Comparison of ENCODE assay signal across 30 mouse cellular contexts in genomic region chr17:48012561-48012960, GRCm38 (mm10). TPM values are rescaled to one million over a fixed set of nuclear protein-coding genes. Genes with fewer than 3 reads are reported as not detected.
DNase-seq lines count a peak whose midpoint lies in the region; ATAC-seq and TF ChIP-seq lines count a peak whose summit lies in the region.
"Had no signal": no experiment of that assay in that cellular context is flagged by ENCODE, and none has a peak within 500 bp of the region (broad histone marks: within the 10 kb centered on the region; RNA-seq: fewer than 3 reads in every experiment).

No protein-coding gene starts in this region.

- no peaks in the 10 kb centered on the region for H3K36me3 ChIP-seq in forebrain, embryonic 14.5 days (ENCODE audit: control insufficient read depth, insufficient read depth, low read length)
- H3K36me3 ChIP-seq in forebrain, embryonic 11.5 days (ENCODE audit: control insufficient read depth, insufficient read depth, low read length): no peaks in the 10 kb centered on the region
- no peaks in the 10 kb centered on the region for H3K36me3 ChIP-seq in limb, embryonic 12.5 days
- H3K36me3 ChIP-seq in limb, embryonic 10.5 days: no peaks in the 10 kb centered on the region
- H3K36me3 ChIP-seq in midbrain, embryonic 10.5 days: no peaks in the 10 kb centered on the region
- H3K36me3 ChIP-seq in midbrain, embryonic 14.5 days (ENCODE audit: control insufficient read depth, insufficient read depth, low read length): no peaks in the 10 kb centered on the region
- H3K36me3 ChIP-seq in myocyte (ENCODE audit: control insufficient read depth, insufficient read depth): no peaks in the 10 kb centered on the region
- H3K36me3 ChIP-seq: embryonic facial prominence, embryonic 13.5 days; forebrain, embryonic 12.5 days; G1E; hindbrain, embryonic 12.5 days had no signal

- no peak overlapping the region for H3K4me2 ChIP-seq in forebrain, embryonic 14.5 days (ENCODE audit: low read length)
- no peak overlapping the region for H3K4me2 ChIP-seq in forebrain, embryonic 11.5 days (ENCODE audit: low read depth, low read length, severe bottlenecking)
- no peak overlapping the region for H3K4me2 ChIP-seq in limb, embryonic 12.5 days
- H3K4me2 ChIP-seq in midbrain, embryonic 14.5 days (ENCODE audit: low read length): no peak overlapping the region
- H3K4me2 ChIP-seq in myocyte (ENCODE audit: low read depth): no peak overlapping the region
- H3K4me2 ChIP-seq: embryonic facial prominence, embryonic 13.5 days; forebrain, embryonic 12.5 days; heart, embryonic 11.5 days; hindbrain, embryonic 12.5 days had no signal

- H3ac ChIP-seq in myocyte (ENCODE audit: control insufficient read depth, insufficient read length): no peak overlapping the region

- peaks cover 2% of the 10 kb centered on the region for H3K4me1 ChIP-seq in forebrain, embryonic 14.5 days (ENCODE audit: control insufficient read depth, insufficient read depth, low read length)
- H3K4me1 ChIP-seq in forebrain, embryonic 11.5 days (replicated peaks; ENCODE audit: control insufficient read depth, insufficient read depth, low read length): no peaks in the 10 kb centered on the region
- peaks cover 12% of the 10 kb centered on the region for H3K4me1 ChIP-seq in limb, embryonic 12.5 days (replicated peaks)
- peaks cover 32% of the 10 kb centered on the region for H3K4me1 ChIP-seq in limb, embryonic 10.5 days
- H3K4me1 ChIP-seq in midbrain, embryonic 10.5 days: peaks cover 44% of the 10 kb centered on the region
- peaks cover 7% of the 10 kb centered on the region; the same call in 1 of the 2 replicates for H3K4me1 ChIP-seq in midbrain, embryonic 14.5 days (ENCODE audit: control insufficient read depth, insufficient read depth, low read length)

- no peak overlapping the region for H3K9ac ChIP-seq in forebrain, embryonic 14.5 days (ENCODE audit: low read length)
- no peak overlapping the region for H3K9ac ChIP-seq in forebrain, embryonic 11.5 days (ENCODE audit: low read length)
- H3K9ac ChIP-seq in limb, embryonic 12.5 days (replicated peaks): no peak overlapping the region
- no peak overlapping the region for H3K9ac ChIP-seq in midbrain, embryonic 14.5 days (replicated peaks; ENCODE audit: low read length)
- H3K9ac ChIP-seq: embryonic facial prominence, embryonic 13.5 days; forebrain, embryonic 12.5 days; forebrain, postnatal 0 days; hindbrain, embryonic 12.5 days had no signal

- WGBS in forebrain, embryonic 14.5 days: 57% methylated on average over 10 of the region's 10 CpGs
- WGBS in forebrain, embryonic 11.5 days: 72% methylated on average over 10 of the region's 10 CpGs
- 51% methylated on average over 10 of the region's 10 CpGs for WGBS in limb, embryonic 12.5 days
- whole genome bisulfite sequencing in limb, embryonic 10.5 days: 55% methylated on average over 10 of the region's 10 CpGs
- WGBS in midbrain, embryonic 10.5 days: 63% methylated on average over 10 of the region's 10 CpGs
- 67% methylated on average over 10 of the region's 10 CpGs for WGBS in midbrain, embryonic 14.5 days

- TF ChIP-seq POLR2A in myocyte (IDR thresholded peaks at IDR 0.05; ENCODE audit: insufficient read length, low read depth): no peak

- H3K27ac ChIP-seq in forebrain, embryonic 14.5 days (ENCODE audit: low read depth, low read length): no peak overlapping the region
- no peak overlapping the region for H3K27ac ChIP-seq in forebrain, embryonic 11.5 days (ENCODE audit: low read depth, low read length)
- no peak overlapping the region for H3K27ac ChIP-seq in limb, embryonic 12.5 days
- no peak overlapping the region for H3K27ac ChIP-seq in limb, embryonic 10.5 days
- peak overlapping the region; percentile 7; the same call in 1 of the 2 replicates for H3K27ac ChIP-seq in midbrain, embryonic 10.5 days (replicated peaks)
- H3K27ac ChIP-seq in midbrain, embryonic 14.5 days (replicated peaks; ENCODE audit: low read depth, low read length): no peak overlapping the region
- H3K27ac ChIP-seq: embryonic facial prominence, embryonic 13.5 days; forebrain, embryonic 12.5 days; hindbrain, embryonic 12.5 days; hindbrain, postnatal 0 days had no signal

- H3K4me3 ChIP-seq in forebrain, embryonic 14.5 days (ENCODE audit: low read depth, low read length): no peak overlapping the region
- H3K4me3 ChIP-seq in forebrain, embryonic 11.5 days (ENCODE audit: low read depth, low read length): no peak overlapping the region
- H3K4me3 ChIP-seq in limb, embryonic 12.5 days (replicated peaks): no peak overlapping the region
- H3K4me3 ChIP-seq in limb, embryonic 10.5 days: no peak overlapping the region
- no peak overlapping the region for H3K4me3 ChIP-seq in midbrain, embryonic 10.5 days
- H3K4me3 ChIP-seq in midbrain, embryonic 14.5 days (replicated peaks; ENCODE audit: low read depth, low read length): no peak overlapping the region
- no peak overlapping the region for H3K4me3 ChIP-seq in myocyte
- H3K4me3 ChIP-seq: embryonic facial prominence, embryonic 13.5 days; forebrain, embryonic 12.5 days; hindbrain, embryonic 12.5 days had no signal

- H3K9me3 ChIP-seq in forebrain, embryonic 14.5 days (replicated peaks; ENCODE audit: control insufficient read depth, low read length): no peaks in the 10 kb centered on the region
- H3K9me3 ChIP-seq in forebrain, embryonic 11.5 days (ENCODE audit: control insufficient read depth, low read length): no peaks in the 10 kb centered on the region
- no peaks in the 10 kb centered on the region for H3K9me3 ChIP-seq in limb, embryonic 12.5 days
- no peaks in the 10 kb centered on the region for H3K9me3 ChIP-seq in limb, embryonic 10.5 days (replicated peaks)
- H3K9me3 ChIP-seq in midbrain, embryonic 10.5 days (replicated peaks): no peaks in the 10 kb centered on the region
- H3K9me3 ChIP-seq in midbrain, embryonic 14.5 days (ENCODE audit: control insufficient read depth, low read length): no peaks in the 10 kb centered on the region
- H3K9me3 ChIP-seq: embryonic facial prominence, embryonic 13.5 days; forebrain, embryonic 12.5 days; hindbrain, embryonic 12.5 days had no signal

- no peaks in the 10 kb centered on the region for H3K79me2 ChIP-seq in myocyte (ENCODE audit: control insufficient read depth, insufficient read depth)

- DNase-seq in forebrain, embryonic 14.5 days (ENCODE audit: low spot score): no peak
- no peak for DNase-seq in forebrain, embryonic 11.5 days (ENCODE audit: low spot score)
- DNase-seq in limb, embryonic 10.5 days (ENCODE audit: low spot score): no peak
- no peak for DNase-seq in midbrain, embryonic 10.5 days (ENCODE audit: low spot score)
- no peak for DNase-seq in midbrain, embryonic 14.5 days
- DNase-seq in right cerebral cortex, postnatal 25 days: no peak
- DNase-seq: adrenal gland, postnatal 10 days; adrenal gland, postnatal 36 days; B cell, adult 2 months; cerebellum, adult 11 months; cerebellum, adult 2 months; cerebellum, adult 9-11 months; cerebellum, postnatal 25 days; forebrain, postnatal 0 days; gastrocnemius, postnatal 10 days; gastrocnemius, postnatal 36 days had no signal

- ATAC-seq in forebrain, embryonic 14.5 days: peak; percentile 33; the same call in 1 of the 2 replicates
- ATAC-seq in forebrain, embryonic 11.5 days (replicated peaks; ENCODE audit: low FRiP score): no peak
- 0 out of 2 replicates have a peak, but pooled peaks have one; percentile 43 for ATAC-seq in limb, embryonic 12.5 days (ENCODE audit: insufficient number of reproducible peaks, insufficient read depth, low FRiP score, low TSS enrichment, low read depth)
- no peak for ATAC-seq in midbrain, embryonic 14.5 days (ENCODE audit: low FRiP score, low TSS enrichment)
- ATAC-seq: forebrain, postnatal 0 days; hindbrain, postnatal 0 days; inflammation-experienced regulatory T-cells, adult 6 months; intestine, embryonic 16.5 days; Patski had no signal

- H3K27me3 ChIP-seq in forebrain, embryonic 14.5 days (replicated peaks; ENCODE audit: control insufficient read depth, insufficient read depth, low read length): no peaks in the 10 kb centered on the region
- H3K27me3 ChIP-seq in forebrain, embryonic 11.5 days (ENCODE audit: control insufficient read depth, insufficient read depth, low read length): no peaks in the 10 kb centered on the region
- H3K27me3 ChIP-seq in limb, embryonic 12.5 days: peaks cover 23% of the 10 kb centered on the region
- peaks cover 56% of the 10 kb centered on the region for H3K27me3 ChIP-seq in limb, embryonic 10.5 days (ENCODE audit: low read depth, poor library complexity, severe bottlenecking)
- H3K27me3 ChIP-seq in midbrain, embryonic 10.5 days (ENCODE audit: low read depth, poor library complexity, severe bottlenecking): peaks cover 22% of the 10 kb centered on the region
- H3K27me3 ChIP-seq in midbrain, embryonic 14.5 days (ENCODE audit: control insufficient read depth, insufficient read depth, low read length): no peaks in the 10 kb centered on the region
- no peaks in the 10 kb centered on the region for H3K27me3 ChIP-seq in myocyte (ENCODE audit: control insufficient read depth, insufficient read depth, insufficient read length)
- H3K27me3 ChIP-seq: embryonic facial prominence, embryonic 13.5 days had no signal

TF ChIP-seq in myocyte, 11 proteins besides CTCF, POLR2A, EP300 and RAD21:
- peak; percentile 15 to 82 (median 72) for TF ChIP-seq MYOD1 (IDR thresholded peaks at IDR 0.05; ENCODE audit: control insufficient read depth in 1 of 3, insufficient read length in 2 of 3, low read depth in 2 of 3)
- TF ChIP-seq MAX (IDR thresholded peaks at IDR 0.05; ENCODE audit: low read depth): no peak
- peak; percentile 43 to 79 (median 55) for TF ChIP-seq MYOG (IDR thresholded peaks at IDR 0.05; ENCODE audit: control insufficient read depth in 1 of 3, insufficient read depth in 1 of 3, insufficient read length in 2 of 3, low read depth in 2 of 3)
TF ChIP-seq in myocyte: peak in this region for 2.

RNA-seq across cellular contexts. Expression of gene 1700122O11Rik, which starts 25.5 kb away (rescaled TPM):
- not detected in 2 replicates for polyA plus RNA-seq in forebrain, embryonic 14.5 days (2014; fragmentation: Nextera tagmentation; extraction: Ambion mirVana)
- polyA plus RNA-seq in forebrain, embryonic 11.5 days (2014; fragmentation: Nextera tagmentation; extraction: Ambion mirVana): not detected in 2 replicates
- polyA plus RNA-seq in limb, embryonic 12.5 days (2016; fragmentation: Nextera tagmentation; extraction: Ambion mirVana): not detected in 2 replicates
- not detected in 2 replicates for polyA plus RNA-seq in limb, embryonic 10.5 days (2016; fragmentation: Nextera tagmentation; extraction: Ambion mirVana)
- polyA plus RNA-seq in midbrain, embryonic 10.5 days (2016; fragmentation: Nextera tagmentation; extraction: Ambion mirVana): not detected in 2 replicates
- polyA plus RNA-seq in midbrain, embryonic 14.5 days (2014; fragmentation: Nextera tagmentation; extraction: Ambion mirVana): not detected in 2 replicates
- polyA plus RNA-seq in myocyte (2012; fragmentation: generic; extraction: Trizol): not detected
- polyA plus RNA-seq: cerebellum, adult 2 months; embryonic facial prominence, embryonic 13.5 days; forebrain, embryonic 12.5 days; forebrain, postnatal 0 days; frontal cortex, adult 2 months; G1E; heart, embryonic 11.5 days; heart, embryonic 14.5 days; heart, postnatal 0 days; hindbrain, embryonic 12.5 days; hindbrain, postnatal 0 days; inflammation-experienced regulatory T-cells, adult 6 months; intestine, embryonic 16.5 days; Patski had no signal

Comparison
In these comparisons a context has a peak if more than half of its experiments do, and no peak if none do; other contexts are left out.
1. ATAC-seq: peak in forebrain, embryonic 14.5 days (single experiment) and limb, embryonic 12.5 days (single experiment); none in forebrain, embryonic 11.5 days (single experiment) and midbrain, embryonic 14.5 days (single experiment).